Mouse (Mus musculus) cerebellum, adult 2 months (tissue): ENCODE measurements around the gene Eef2k.
A peak's percentile ranks its signal among the peaks of the same experiment; 100 is the strongest.

Experiments
- CTCF ChIP-seq: fragments of 200-500 bp; IDR thresholded peaks from 2 replicates; pipeline ENCODE4 v1.5.1; 2011; ENCODE audit warnings: low read depth, mild to moderate bottlenecking, control low read depth, low read length, moderate library complexity, borderline replicate concordance; ENCODE audit not compliant: insufficient read depth
- POLR2A ChIP-seq: fragments of 200-500 bp; IDR thresholded peaks from 2 replicates; pipeline ENCODE4 v1.6.1; 2011; ENCODE audit warnings: low read length, control low read depth, borderline replicate concordance; ENCODE audit not compliant: insufficient read depth

DNA sequence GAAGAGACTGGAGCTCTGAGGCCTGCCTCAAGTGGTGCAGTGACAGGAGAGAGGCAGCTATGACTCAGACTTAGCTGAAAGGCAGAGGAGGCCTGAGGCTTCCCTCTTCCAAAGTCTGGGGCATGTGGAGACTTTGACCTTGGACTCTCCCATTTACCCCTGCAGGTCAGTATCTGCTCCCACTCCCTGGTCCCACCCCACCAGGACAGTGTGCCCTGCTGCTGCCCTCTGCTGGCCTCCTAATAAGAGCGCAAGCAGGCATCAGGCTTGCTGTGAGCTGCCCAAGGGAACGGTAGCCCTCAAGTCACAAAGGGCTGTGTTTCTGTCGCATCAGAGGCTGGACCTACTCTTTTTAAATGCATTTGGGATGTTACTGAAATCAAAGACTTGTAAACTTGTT is 16.2 kb upstream of the Eef2k start:
- TF ChIP-seq POLR2A (no peak), CTCF (peak; percentile 66)
